Mouse (Mus musculus): ENCODE results near the gene Foxl1. TPM values are rescaled to one million over a fixed set of nuclear protein-coding genes. Genes with fewer than 3 reads are reported as not detected.

Gene Foxl1
- polyA plus RNA-seq, 1 experiment from 2014 or later, result 0.88 TPM

DNA sequence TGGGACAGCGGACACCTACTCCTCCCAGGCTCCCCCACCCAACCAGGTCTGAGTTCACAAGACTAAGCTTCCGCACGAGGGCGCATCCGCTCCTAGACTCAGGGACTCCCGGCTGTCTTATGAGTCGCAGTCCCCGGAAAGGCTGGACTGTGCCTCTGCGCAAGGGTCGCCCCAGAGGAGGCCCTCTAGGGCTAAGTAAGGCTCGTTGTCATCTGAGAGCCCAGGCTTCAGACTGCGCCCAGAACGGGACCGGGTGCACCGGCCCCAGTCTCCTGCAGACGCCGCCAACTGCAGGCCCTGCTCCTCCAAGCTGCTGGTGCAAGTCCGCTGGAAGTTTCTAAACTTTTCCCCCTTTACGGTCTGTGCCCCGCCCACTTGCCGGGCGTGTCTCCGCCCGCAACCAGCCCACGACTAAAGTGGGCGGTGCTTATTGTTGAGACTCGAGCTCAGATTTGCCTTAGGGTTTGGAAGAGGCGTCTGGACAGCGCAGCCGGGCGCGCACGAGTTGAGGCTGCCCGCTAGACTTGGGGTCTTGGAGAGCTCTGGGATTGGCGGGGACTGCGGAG lies 2.3 kb upstream of the Foxl1 start:
- Histone ChIP-seq H3K27ac (ENCODE audit: low read length) (no peak overlapping the region; the same call in 1 of the 2 replicates), H3K27me3 (replicated peaks; ENCODE audit: insufficient read depth, low read length) (peaks cover 64% of the 10 kb centered on the region), H3K9ac (replicated peaks; ENCODE audit: low read depth) (no peak overlapping the region), H3K36me3 (ENCODE audit: insufficient read depth, low read length) (no peaks in the 10 kb centered on the region), H3K9me3 (ENCODE audit: low read length) (no peaks in the 10 kb centered on the region), H3K4me3 (ENCODE audit: low read depth, low read length) (peak overlapping the region; percentile 28), H3K4me2 (replicated peaks; ENCODE audit: low read depth, low read length) (peak overlapping the region; percentile 52), H3K4me1 (ENCODE audit: insufficient read depth, low read depth, low read length) (peaks cover 3% of the 10 kb centered on the region; the same call in 1 of the 2 replicates)
- TF ChIP-seq CTCF (IDR thresholded peaks at IDR 0.05), result peak; percentile 63
- no peak for TF ChIP-seq EP300 (IDR thresholded peaks at IDR 0.05)
- ATAC-seq, result peak; percentile 73
- DNase-seq (ENCODE audit: low spot score), result peak; percentile 84
- WGBS, result 1% methylated on average over 35 of the region's 36 CpGs

DNA sequence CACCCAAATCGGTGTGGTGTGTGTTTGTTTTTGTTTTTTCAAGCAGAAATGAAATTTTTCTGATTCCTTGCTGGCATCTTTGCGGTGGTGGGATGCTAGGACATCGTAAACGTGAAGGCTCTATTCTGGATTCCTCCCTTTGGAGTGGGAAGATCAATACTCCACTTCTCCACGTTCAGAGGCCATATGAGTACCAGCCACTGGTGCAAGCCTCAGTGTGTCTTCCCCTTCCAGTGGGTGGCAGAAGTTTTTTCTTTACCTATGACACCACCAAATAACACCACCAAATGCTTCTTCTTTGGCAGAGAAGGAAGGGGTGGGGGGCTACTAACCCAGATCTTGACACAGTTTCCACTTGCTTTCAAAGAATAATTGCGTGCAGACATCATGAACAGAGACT lies 1.5 kb upstream of the Foxl1 start:
- ATAC-seq, result no peak
- H3K4me3 ChIP-seq (ENCODE audit: low read depth, low read length), result no peak overlapping the region
- H3K9ac ChIP-seq (replicated peaks; ENCODE audit: low read depth), result no peak overlapping the region
- WGBS, result 11% methylated on average over 6 of the region's 6 CpGs
- DNase-seq (ENCODE audit: low spot score), result no peak
- no peak for TF ChIP-seq CTCF (IDR thresholded peaks at IDR 0.05)
- no peak for TF ChIP-seq EP300 (IDR thresholded peaks at IDR 0.05)
- no peaks in the 10 kb centered on the region for H3K9me3 ChIP-seq (ENCODE audit: low read length)
- H3K4me2 ChIP-seq (replicated peaks; ENCODE audit: low read depth, low read length), result no peak overlapping the region
- no peak overlapping the region for H3K27ac ChIP-seq (ENCODE audit: low read length)
- H3K4me1 ChIP-seq (ENCODE audit: insufficient read depth, low read depth, low read length), result peaks cover 3% of the 10 kb centered on the region; the same call in 1 of the 2 replicates
- no peaks in the 10 kb centered on the region for H3K36me3 ChIP-seq (ENCODE audit: insufficient read depth, low read length)
- H3K27me3 ChIP-seq (replicated peaks; ENCODE audit: insufficient read depth, low read length), result peaks cover 56% of the 10 kb centered on the region

DNA sequence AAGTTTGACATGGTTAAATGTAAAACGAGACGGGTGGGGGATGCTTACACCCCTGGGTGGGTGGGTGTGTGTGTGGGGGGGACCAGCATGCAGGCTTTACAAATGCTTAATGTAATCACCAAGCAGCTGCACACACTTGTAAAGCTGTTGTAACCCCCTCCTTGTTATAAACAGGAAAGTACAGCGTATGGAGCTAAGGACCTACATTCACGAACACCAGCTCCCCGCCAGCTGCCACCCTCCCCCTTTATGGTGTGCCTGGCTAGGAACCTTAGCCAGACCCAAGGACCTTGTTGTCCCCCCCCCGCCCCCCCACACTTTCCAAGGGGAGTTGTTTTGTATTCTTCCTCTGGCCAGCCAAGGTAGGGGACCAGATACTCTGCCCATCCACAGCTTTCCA lies 1.0 kb upstream of the Foxl1 start:
- H3K36me3 ChIP-seq (ENCODE audit: insufficient read depth, low read length), result no peaks in the 10 kb centered on the region
- no peak for ATAC-seq
- no peak for DNase-seq (ENCODE audit: low spot score)
- TF ChIP-seq CTCF (IDR thresholded peaks at IDR 0.05) (no peak), EP300 (IDR thresholded peaks at IDR 0.05) (no peak)
- 4% methylated on average over 6 of the region's 6 CpGs for WGBS
- H3K27me3 ChIP-seq (replicated peaks; ENCODE audit: insufficient read depth, low read length), result peaks cover 51% of the 10 kb centered on the region
- no peak overlapping the region for H3K27ac ChIP-seq (ENCODE audit: low read length)
- H3K4me2 ChIP-seq (replicated peaks; ENCODE audit: low read depth, low read length), result no peak overlapping the region
- no peak overlapping the region for H3K4me3 ChIP-seq (ENCODE audit: low read depth, low read length)
- peaks cover 3% of the 10 kb centered on the region; the same call in 1 of the 2 replicates for H3K4me1 ChIP-seq (ENCODE audit: insufficient read depth, low read depth, low read length)
- no peaks in the 10 kb centered on the region for H3K9me3 ChIP-seq (ENCODE audit: low read length)
- H3K9ac ChIP-seq (replicated peaks; ENCODE audit: low read depth), result no peak overlapping the region

DNA sequence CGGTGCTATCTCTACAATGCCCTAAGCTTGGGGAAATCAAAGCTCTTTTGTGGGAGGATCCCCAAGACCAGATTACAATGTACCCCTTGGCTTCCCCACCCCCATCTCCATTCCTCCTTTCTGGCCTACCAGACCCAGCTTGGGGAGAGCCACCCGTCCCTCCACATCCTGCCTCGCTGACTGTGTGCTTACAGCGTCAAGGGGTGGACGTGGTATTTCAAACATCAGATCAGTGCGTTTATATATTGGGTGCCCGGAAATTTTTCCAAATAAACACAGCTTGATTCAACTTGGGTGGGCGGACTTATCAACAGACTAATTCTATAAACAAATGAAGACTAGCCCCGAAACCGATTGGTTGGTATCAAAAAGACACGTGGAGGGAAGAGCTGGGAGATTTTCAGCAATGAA lies 444 bp upstream of the Foxl1 start:
- peak; percentile 60 for ATAC-seq
- Histone ChIP-seq H3K4me1 (ENCODE audit: insufficient read depth, low read depth, low read length) (peaks cover 3% of the 10 kb centered on the region; the same call in 1 of the 2 replicates), H3K9me3 (ENCODE audit: low read length) (no peaks in the 10 kb centered on the region), H3K27ac (ENCODE audit: low read length) (no peak overlapping the region), H3K36me3 (ENCODE audit: insufficient read depth, low read length) (no peaks in the 10 kb centered on the region), H3K9ac (replicated peaks; ENCODE audit: low read depth) (no peak overlapping the region), H3K4me2 (replicated peaks; ENCODE audit: low read depth, low read length) (peak overlapping the region; percentile 0; the same call in 1 of the 2 replicates), H3K4me3 (ENCODE audit: low read depth, low read length) (no peak overlapping the region), H3K27me3 (replicated peaks; ENCODE audit: insufficient read depth, low read length) (peaks cover 45% of the 10 kb centered on the region)
- peak; percentile 69 for DNase-seq (ENCODE audit: low spot score)
- 1% methylated on average over 11 of the region's 11 CpGs for WGBS
- TF ChIP-seq EP300 (IDR thresholded peaks at IDR 0.05), result peak; percentile 73
- no peak for TF ChIP-seq CTCF (IDR thresholded peaks at IDR 0.05)

DNA sequence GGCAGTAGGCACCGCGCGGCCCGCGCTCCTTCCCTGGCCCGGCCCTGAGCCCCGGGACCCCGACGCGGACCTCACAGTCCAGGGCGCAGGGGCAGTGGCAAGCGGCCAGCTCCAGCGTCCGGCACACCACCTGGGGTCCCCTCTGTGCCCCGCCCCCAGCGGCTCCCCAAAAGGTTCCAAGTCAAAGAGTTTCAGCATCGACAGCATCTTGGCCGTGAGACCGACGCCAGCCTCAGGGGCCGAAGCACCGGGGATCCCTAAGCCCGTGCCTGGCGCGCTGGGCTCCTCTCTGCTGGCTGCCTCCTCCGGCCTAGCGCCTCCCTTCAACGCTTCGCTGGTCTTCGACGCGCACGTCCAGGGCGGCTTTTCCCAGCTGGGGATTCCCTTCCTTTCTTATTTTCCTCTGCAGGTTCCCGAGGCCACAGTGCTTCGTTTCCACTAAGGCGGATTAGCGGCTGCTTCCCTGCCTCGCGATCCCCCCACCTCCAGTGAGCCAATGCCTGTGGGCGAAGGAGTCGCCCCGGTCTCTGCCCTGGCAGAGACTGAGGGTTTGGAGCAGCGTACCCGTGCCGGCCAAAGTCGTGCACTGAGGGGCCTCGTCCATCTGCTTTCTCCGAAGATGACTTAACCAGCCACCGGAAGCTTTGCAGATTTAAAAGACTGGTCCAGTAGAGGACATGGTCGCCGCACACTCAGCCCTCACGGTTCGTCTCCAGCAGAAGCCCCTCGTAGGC lies 958 bp downstream of the Foxl1 start:
- H3K4me1 ChIP-seq (ENCODE audit: insufficient read depth, low read depth, low read length), result peaks cover 3% of the 10 kb centered on the region; the same call in 1 of the 2 replicates
- TF ChIP-seq CTCF (IDR thresholded peaks at IDR 0.05) (no peak), EP300 (IDR thresholded peaks at IDR 0.05) (no peak)
- H3K4me2 ChIP-seq (replicated peaks; ENCODE audit: low read depth, low read length), result peak overlapping the region; percentile 49
- H3K36me3 ChIP-seq (ENCODE audit: insufficient read depth, low read length), result no peaks in the 10 kb centered on the region
- H3K27ac ChIP-seq (ENCODE audit: low read length), result no peak overlapping the region
- H3K9ac ChIP-seq (replicated peaks; ENCODE audit: low read depth), result no peak overlapping the region
- 2% methylated on average over 50 of the region's 55 CpGs for WGBS
- H3K27me3 ChIP-seq (replicated peaks; ENCODE audit: insufficient read depth, low read length), result peaks cover 32% of the 10 kb centered on the region
- ATAC-seq (no peak), DNase-seq (ENCODE audit: low spot score) (no peak)
- H3K4me3 ChIP-seq (ENCODE audit: low read depth, low read length), result peak overlapping the region; percentile 14; the same call in 1 of the 2 replicates
- H3K9me3 ChIP-seq (ENCODE audit: low read length), result no peaks in the 10 kb centered on the region

DNA sequence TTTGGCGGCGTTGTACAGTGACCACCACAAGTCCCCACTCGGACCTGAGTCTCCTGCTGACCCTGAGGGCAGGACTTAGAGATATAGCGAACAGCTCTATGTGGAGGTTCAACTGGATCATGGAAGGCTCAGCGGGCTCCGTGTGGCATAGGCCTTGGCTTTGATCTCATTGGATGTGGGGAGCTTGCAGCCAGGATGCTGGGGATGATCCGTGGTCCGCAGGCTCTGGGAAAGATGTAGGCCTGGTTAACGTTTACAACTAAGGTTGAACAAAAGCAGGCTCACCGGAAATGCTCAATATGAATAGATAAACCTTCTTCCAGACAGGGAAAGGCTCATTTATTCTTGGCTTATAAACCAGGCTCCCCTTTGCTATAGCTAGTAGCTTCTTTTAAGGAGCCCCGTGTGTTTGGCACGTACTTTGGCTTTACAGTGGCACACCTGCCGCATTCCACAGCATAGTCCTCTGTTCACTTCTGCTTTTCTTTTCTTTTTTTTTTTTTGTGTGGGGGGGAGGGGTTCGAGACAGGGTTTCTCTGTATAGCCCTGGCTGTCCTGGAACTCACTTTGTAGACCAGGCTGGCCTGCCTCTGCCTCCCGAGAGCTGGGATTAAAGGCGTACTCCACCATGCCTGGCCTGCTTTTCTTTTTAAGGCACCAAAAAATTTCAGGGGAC lies 1.7 kb downstream of the Foxl1 start:
- Histone ChIP-seq H3K36me3 (ENCODE audit: insufficient read depth, low read length) (no peaks in the 10 kb centered on the region), H3K27me3 (replicated peaks; ENCODE audit: insufficient read depth, low read length) (peaks cover 29% of the 10 kb centered on the region), H3K9ac (replicated peaks; ENCODE audit: low read depth) (no peak overlapping the region), H3K4me3 (ENCODE audit: low read depth, low read length) (no peak overlapping the region), H3K4me1 (ENCODE audit: insufficient read depth, low read depth, low read length) (peaks cover 3% of the 10 kb centered on the region; the same call in 1 of the 2 replicates), H3K9me3 (ENCODE audit: low read length) (no peaks in the 10 kb centered on the region), H3K27ac (ENCODE audit: low read length) (no peak overlapping the region), H3K4me2 (replicated peaks; ENCODE audit: low read depth, low read length) (no peak overlapping the region)
- WGBS, result 29% methylated on average over 16 of the region's 16 CpGs
- TF ChIP-seq CTCF (IDR thresholded peaks at IDR 0.05), result no peak
- TF ChIP-seq EP300 (IDR thresholded peaks at IDR 0.05), result no peak
- DNase-seq (ENCODE audit: low spot score) (no peak), ATAC-seq (no peak)
